Comparison of ENCODE assay signal across 15 mouse cellular contexts in genomic region chr12:54659901-54660300, GRCm38 (mm10).
DNase-seq lines count a peak whose midpoint lies in the region.
"Had no signal": no experiment of that assay in that cellular context is flagged by ENCODE, and none has a peak within 500 bp of the region (broad histone marks: within the 10 kb centered on the region; RNA-seq: fewer than 3 reads in every experiment).

No protein-coding gene starts in this region.

- peak; percentile 46 for DNase-seq in heart, adult 11 months
- no peak for DNase-seq in heart, adult 9 months (ENCODE audit: low spot score in 2 of 2)
- DNase-seq in kidney, postnatal 10 days = peak; percentile 57
- no peak for DNase-seq in kidney, postnatal 36 days
- peak; percentile 14 for DNase-seq in lung, postnatal 14 days
- DNase-seq in lung, adult 18-20 months = no peak
- DNase-seq: adrenal gland, adult 8-10 months; adrenal gland, postnatal 25 days; cerebellum, adult 11-12 months; cerebellum, adult 8-10 months; cerebellum, postnatal 10 days; cerebellum, postnatal 36 days; embryo, embryonic 11 days; gastrocnemius, postnatal 25 days; heart, adult 2 months had no signal

Comparison
In these comparisons a context has a peak if more than half of its experiments do, and no peak if none do; other contexts are left out.
1. DNase-seq: peak in heart, adult 11 months (single experiment), kidney, postnatal 10 days (single experiment) and lung, postnatal 14 days (single experiment); none in heart, adult 9 months (0 of 2), kidney, postnatal 36 days (0 of 2) and lung, adult 18-20 months (0 of 2).